Mouse (Mus musculus) CH12F3 (cell line): ENCODE data around the gene Pax2.

Experiments used
- in situ Hi-C: fragments of 300-500 bp; cut with MboI; formaldehyde crosslinking; loops from 2 replicates; pipeline ENCODE4 v1.14.3; 2020; ENCODE audit warnings: low sequenced_read_pairs

Pax2 gene

DNA sequence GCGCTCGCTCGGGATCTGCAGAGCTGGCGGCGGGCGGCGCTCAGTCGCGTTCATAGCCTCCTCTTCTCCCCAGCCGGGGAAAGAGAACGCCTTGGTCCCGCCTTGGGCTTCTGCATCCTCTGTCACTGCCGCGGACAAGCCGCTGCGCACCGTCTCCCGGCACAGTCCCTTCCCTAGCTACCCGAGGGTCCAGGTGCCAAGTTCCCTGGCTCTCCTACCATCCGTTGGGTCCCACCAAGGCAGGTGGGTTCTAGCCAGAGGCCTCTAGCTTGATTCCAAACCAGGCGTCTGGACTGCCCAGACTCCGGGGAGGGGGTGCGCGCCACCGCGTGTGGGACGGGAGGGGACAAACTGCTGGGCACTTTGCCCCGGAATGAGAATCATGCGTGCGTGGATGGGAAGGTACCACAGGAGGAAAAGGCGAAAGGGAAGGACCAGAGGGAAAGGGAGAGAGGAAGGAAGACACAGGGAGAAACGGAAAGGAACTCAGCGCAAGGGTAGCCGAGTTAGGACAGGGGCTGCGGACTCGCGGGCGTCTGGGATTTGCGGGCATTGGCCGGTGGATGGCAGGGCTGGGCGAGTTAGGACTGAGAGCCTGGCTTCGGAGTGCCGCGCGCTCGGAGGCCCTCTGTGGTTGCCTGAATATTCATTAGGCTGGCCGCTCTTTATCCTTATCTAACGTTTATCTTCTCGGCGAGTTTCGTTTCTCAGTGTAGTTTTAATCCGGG is at the start of gene Pax2:
Pax2 (plus strand) TSS at position 353 of the 728 bp plus-strand sequence.
- in situ Hi-C loops, result no loop called here

DNA sequence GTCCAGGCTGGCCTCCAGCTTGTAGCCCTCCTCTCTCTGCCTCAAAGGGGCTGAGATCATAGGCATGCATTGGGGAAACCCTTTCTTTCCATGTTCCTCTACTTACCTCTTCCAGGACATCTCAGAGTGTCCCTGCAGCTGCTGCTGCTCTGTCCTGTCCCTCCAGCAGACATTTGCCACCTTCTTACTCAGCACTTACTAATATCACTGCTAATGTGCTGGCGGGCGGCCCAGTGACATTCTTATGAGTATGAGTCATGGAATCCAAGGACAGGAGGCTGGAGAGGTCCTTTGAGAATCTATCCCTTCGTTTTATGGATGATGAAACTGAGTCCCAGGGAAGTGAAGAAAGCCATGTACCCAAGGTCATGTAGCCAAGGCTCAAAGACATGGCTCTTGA is 47.0 kb upstream of the Pax2 start:
- in situ Hi-C loops, result no loop called here

DNA sequence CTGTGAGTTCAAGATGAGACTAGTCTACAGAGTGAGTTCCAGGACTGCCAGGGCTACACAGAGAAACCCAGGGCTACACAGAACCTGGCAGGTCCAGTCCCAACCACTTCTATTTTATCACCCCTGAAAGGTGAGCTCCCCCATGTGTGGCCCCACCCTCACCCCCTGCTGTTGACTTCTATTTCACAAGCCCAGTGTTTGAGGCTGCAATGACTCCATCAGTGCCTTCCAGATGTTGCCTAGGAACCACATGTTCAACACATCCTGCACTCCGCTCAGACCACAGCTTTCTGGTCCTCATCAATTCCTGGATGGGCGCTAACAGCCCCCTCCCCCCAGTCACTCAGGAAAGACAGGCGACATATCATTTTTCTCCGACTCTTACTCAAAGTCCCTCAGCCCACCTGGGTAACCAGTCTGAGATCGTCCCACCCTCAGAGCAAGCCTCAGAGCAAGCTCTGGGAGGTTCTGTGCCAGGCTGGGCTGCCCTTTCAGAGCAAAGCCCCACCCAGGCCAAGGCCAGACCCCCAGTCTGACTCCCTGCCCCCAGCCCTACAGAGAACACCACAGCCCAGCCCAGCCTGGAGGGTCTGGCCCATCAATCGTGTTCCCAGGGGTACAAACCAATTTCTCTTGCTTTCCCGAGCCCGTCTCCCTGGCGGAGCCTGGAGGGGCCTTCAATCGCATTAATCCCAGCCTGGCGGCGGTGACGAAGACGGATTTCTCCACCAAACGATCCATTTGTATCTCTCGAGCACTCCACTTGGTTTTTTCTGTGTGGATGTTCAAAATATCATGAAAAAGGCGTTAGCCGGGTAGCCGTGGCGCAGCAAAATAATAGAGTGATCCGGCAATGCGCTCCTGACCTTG is 38.9 kb upstream of the Pax2 start:
- in situ Hi-C loops, result no loop called here

DNA sequence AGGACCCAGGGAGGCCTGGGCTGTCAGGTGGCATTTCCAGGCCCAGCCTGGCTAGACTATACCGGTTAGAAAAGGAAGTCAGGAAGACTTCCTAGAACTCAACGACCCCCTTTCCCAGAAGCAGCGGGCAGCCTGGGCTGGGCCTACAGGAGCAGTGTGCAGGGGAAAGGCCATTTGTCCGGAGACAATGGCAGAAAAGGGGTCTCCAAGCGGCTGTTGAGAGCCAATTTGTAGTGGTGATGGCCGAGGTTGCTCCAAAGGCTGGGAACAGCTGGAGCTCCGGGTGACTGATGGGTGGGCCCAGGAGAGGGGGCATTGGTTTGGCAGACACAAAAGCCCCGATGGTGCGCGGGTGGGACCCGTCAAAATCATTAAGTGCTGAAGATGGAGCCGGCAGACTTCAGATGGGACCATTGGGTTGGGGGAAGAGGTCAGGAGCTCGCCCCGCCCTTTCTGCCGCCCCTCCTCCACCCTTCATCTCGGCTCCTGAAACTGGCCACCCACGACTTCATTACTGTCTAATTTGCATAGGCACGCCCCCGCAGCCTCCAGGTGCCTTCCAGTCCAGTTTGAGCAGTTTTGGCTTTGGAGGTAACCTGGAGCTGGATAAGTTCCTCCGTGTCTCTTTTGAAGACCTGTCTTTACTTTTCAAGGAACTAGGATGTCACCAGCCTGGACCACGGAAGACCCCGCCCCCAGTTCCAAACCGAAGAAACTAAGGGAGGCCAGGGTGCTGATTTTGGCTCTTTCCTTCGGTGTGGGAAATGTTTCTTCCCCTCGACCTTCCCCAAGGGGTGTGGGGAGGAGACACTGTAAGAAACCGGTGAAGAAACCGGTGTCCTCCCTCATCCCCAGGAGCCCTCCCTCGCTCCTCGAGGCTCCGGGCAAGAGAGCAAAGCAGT is 36.3 kb upstream of the Pax2 start:
- in situ Hi-C loops, result no loop called here

DNA sequence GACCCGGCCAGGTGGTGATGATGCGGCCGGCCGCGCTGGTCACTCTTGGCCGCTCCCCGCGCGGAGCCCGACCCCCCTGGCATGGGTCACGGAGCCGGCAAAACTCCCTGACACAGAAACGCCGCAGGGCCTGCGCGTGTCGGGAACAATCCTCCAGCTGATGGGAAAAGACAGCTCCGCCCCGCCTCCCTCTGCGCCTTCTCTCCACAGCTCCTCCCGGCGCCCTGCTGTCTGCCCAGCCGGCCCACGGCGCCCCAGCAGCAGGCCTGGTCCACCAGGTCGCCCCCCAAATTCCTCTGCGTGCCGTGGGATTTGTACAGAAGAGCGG is 35.7 kb upstream of the Pax2 start:
- in situ Hi-C loops, result no loop called here

DNA sequence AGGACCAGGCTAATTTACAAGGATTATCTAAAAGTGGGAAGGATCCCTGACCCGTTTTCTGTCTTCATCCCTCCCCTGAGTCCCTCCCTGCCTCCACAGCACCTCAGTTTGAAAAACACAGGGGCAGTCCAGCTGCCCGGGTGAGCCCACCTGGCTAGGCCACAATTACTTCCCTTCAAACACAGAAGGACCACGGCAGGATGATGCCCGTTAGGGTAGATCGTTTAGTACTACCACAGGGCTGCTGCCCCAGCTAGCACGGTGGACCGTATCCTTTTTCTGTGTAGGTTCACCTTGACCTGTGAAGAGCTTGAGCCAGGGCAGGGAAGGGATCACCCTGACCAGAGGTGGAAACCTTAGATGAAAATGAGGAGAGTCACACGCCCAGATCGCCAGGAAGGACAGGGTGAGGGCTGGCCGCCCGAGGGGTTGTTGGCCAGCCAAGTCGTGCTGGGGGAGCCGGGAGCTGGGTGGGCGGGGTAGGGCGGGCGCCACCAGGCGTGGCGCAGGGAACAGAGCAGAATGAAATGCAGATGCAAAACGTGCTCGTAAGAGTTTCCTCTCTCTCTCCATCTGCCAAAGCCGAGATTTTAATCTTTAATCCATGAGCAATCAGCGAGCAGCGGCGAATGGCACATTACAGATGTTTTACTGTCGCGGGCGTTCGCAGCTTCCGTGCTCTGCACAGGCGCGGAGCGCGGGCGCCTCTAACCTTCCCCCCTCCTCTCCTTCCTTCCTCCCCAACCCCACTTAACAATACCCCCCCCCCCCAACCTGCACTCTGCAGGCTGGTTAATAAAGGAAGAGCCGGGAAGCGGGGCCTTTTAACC is 32.0 kb upstream of the Pax2 start:
- in situ Hi-C loops, result no loop called here

DNA sequence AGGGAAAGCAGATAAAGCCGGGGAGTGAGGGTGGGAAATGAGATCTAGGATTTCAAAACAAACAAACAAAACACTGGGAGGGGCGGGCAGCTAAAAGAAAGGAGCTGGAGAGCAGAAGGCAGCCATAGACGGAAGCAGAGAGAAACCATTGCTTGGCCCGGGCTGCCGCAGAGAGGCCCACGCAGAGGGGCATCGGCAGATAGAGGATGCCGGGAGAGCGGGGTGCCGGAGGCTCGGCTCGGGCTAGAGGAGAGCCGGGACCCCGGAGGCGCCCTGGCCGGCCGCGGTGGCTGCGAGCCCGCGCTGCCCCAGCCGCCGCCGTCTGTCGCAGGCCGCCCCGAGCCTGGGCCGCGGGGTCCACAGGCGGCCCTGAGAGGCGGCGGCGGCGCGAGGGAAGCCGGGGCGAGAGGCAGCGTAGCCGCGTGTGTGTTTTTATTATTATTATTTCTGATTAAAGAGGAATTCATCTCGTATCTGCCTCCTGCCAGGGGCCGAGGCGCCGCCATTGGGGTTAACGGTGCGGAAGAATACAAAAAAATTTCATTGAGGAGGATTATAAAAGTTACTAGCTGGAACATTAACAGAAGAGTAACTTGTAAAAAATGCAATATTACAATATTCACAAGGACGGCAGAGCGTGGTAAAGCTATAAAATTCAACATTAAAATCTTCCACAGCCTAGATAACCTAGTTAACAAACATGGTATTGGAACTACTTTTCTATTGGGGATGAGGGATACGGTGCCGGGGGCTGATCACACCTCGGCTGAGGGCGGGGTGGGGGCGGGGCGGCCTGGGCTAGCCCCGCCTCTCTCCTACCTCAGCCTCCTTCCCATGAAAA is 29.7 kb upstream of the Pax2 start:
- in situ Hi-C loops, result no loop called here

DNA sequence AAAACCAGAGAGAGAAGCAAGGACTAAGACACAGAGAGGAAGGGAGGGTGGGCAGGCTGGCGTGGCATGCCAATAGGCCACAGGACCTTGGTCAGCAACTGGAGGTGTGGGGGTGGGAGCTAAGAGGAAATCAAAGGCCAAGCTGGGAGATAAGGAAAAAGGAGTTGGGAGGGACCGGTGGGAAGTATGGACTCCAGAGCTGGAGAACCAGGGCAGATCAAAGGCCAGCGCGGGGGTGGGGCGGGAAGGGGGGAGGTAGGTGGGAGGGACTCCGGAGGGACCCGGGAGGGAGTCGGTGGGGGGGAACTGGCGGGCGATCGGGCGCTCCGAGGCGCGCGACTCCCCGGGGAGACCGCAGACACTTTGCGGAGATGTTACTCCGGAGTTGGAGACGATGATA is 21.7 kb upstream of the Pax2 start:
- in situ Hi-C loops, result no loop called here

DNA sequence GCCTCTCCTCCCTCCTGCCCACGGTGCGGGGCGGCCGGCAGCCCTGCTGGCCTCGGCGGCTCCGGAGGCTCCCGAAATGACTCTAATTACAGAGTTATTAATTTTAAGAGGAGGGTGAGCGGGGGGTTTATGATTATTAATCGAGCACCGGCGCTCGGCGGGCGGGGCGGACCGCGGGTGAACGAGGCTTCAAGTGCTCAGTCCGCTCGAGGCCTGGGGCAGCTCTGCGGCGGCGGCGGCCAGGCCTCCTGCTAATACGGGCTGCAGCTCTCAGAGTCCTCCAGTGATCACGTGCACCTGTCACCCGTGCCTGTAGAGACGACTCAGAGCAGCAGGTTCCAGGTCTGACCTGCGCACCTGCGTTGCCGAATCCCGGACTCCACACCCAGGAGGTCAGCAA is 21.2 kb upstream of the Pax2 start:
- in situ Hi-C loops, result no loop called here

DNA sequence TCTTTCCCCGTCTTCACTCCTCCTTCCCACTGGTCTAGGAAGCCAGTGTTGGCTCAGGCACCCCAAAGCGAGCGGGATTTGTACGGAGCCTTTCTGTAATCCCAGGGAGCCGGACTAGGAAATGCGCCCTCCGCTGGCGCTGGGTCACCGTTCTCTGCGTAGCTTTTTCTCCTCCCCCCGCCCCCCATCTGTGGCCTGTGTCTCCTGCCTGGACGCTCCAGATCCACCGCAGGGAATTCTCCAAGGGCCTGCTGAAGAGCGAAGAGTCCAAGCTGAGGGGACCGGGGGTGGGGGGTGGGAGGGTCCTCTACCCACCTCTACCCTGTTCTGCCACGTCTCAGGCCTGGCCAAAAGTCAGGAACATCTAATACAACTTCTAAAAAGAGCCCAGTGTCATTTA is 15.5 kb upstream of the Pax2 start:
- in situ Hi-C loops, result no loop called here

DNA sequence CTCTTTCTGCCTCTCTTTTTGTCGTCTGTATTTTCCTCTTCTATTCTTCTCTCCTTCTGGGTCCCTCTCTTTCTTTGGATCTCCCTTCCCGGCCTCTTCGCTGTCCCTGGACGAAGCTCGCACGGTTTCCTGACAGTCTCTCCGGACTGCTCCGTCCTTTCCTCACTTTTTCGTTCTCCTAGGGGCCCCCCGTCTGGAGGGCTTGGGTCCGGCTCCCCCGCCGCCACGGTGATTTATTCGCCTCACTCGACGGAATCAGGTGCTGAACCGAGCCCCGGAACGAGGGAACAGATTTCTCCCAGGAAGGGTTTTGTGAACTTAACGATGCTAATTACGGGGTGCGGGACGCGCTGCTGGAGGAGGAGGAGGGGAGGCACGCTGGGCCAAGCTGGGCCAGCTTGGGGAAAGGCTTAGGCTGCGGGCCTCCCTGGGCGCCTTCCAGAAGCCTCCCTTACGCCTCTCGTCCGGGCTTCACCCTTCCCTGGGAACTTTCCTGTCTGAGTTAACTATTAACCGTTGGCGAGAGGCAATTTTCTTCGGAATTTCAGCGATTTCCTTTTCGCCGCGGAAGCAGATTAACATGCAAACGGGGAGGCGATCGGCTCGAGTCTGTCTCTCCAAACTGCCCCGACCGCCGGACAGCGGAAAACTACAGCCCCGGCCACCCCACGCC is 14.6 kb upstream of the Pax2 start:
- in situ Hi-C loops, result no loop called here

DNA sequence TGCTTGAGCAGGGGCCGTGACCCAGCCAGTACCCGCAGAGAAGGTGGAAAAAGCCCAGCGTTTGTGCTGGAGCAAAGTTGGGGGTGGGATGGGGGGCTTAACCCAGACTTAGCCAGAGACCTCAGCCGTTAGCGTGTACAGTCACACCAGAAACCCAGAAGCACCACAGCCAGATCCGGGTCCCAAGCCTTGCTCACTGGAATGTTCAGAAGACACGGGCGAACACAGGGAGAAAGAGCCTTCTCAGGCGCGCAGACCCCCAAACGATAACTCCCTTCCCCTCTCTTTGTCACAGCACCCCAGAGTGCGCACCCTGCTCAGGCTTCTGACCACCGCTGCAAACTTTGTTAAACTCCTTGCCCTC is 14.1 kb upstream of the Pax2 start:
- in situ Hi-C loops, result no loop called here

DNA sequence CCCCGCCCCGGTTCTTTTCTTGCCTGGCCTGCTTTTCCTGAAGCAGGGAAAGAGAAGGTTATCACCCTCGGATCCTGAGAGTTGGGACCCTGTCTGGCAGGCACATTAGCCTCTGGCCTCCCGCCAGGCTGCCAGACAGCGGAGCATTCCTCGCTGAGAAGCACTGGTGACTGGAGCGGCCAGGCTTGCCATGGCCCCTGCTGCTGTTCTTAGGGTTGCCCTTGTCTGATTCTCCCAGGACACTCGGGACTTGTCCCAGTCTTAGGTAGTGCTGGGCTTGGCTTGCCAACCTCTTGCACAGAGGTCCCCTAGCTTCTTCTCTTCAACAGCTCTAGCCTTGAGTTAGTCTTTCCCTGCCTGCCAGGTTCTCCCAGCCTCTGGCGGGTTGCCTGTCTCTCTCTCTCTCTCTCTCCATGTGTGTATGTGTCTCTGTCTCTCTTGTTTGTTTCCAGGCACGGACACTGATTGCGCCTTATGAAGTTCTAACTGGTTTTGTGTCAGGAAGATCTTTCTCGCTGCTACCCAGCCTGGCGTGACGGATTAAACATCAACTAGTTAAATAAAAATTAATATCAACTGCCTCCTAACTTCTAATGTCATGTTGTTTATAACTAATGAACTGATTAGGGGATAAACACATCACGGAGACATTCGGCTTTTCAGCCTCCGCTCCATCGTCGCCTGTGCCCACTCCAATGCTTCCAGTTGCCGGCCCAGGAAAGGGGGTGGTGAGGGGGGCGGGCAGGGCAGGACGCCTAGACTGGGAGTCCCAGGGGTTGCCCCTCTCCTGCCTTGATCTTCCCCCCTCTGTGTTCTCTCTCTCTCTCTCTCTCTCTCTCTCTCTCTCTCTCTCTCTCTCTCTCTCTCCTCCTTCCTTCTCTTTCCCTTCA is 13.5 kb upstream of the Pax2 start:
- in situ Hi-C loops, result no loop called here

DNA sequence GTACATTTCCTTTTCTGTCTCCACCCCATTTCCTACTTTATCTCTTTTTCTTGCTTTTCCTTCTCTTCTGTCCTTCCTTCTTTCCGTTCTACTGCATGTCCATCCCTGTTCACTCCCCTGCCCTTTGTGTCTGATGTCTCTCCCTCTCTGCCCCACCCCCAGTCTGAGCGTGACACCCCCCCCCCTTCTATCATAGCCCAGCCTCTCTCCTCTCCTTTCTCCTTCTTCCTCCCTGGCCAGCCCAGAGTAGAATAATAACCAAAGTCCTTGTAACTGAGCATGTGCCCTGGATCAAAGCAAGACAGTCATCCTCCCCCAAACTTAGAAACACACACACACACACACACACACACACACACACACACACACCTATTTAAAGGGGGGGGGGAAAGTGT is 12.8 kb upstream of the Pax2 start:
- in situ Hi-C loops, result no loop called here

DNA sequence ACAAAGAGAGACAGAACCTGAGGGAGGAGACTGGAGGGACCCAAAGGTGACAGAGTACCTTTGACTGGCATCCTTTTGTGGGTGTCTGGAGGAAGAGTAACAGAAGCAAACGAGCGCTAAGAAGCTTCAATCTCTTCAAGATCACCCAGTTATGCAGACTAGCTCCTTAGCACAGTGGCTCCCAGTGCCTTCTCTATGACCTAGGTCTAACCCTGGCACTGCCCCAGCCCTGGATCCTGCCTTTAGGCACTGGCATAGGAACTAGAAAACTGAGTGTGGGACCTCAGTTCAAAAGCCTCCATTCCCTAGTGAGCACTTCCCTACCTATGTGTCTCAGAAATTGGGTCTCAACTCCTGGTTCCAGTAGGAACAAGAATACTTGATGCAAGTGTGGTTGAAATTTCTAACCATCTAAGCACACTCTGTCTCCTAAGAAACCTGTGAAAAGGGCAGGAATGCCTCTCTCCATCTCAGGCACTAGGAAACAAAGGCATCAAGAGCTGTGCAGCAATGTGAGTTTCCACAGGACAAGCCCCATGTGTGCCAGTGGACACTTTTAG is 11.8 kb upstream of the Pax2 start:
- in situ Hi-C loops, result no loop called here

DNA sequence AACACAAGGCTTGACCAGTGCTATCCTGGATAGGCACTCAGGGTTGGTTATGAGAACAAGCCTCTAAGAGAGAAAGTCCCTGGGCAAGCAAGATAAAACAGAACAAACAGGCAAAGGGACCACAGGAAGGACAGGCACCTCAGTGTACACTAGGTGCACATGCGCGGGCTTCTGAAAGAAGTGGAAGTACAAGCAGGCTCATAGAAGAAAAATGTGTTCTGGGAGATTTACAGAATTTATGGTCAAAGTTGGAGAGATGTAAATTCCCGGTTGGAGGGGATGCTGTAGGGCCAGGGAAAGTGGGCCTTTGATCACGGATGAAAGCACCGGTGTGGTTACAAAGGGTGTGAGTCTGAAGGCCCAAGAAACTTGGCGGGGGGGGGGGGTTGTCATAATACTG is 10.1 kb upstream of the Pax2 start:
- in situ Hi-C loops, result no loop called here

DNA sequence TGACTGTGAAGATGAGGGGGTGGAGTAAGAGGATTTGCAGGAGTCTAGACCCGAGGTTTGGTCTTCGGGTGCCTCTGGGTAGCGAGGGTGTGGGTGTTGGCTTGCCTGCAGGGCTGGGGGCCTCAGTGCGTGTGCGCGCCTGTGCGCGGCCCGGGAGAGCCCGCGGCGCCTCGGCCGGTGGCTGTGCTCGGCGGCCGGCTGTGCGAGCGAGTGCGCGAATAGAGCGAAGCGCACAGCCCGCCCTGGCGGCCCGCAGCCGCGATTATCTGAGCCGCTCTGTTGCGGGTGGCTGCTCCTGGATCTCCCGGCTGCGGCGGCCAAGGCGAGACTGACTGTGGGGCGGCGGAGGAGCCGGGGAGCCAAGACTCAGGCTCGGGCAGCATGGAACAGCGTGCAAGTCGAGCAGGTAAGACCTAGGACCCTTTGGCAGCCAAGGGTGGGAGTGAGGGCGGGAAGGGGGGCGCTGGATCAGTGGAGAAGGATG is 9.3 kb upstream of the Pax2 start:
- in situ Hi-C loops, result no loop called here

DNA sequence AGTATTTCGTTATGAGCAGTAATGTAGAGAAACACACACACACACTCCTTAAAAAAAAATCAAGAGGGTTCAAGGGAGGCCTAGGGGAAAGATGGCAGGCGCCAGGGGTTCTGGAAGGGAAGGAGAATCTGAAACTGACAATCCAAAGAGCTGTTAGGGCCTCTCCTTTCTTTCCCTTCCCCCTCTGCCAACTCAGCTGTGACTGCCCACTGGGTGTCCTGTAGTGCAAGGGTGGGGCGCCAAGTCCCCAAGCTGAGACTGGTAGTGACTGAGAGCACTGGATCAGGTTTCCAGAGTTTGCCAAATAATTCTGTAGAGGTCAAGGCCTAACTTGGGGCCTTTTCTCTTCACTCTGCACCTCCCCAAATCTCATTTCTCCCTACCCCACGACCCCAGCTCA is 8.4 kb upstream of the Pax2 start:
- in situ Hi-C loops, result no loop called here
